Mouse (Mus musculus) lung, postnatal 25 days (tissue): ENCODE results near the gene Sec61a2.

Source experiments
- DNase-seq: peaks from one replicate; pipeline ENCODE4 v3.0.0; 2022; ENCODE audit warnings: low spot score

Sec61a2 gene

DNA sequence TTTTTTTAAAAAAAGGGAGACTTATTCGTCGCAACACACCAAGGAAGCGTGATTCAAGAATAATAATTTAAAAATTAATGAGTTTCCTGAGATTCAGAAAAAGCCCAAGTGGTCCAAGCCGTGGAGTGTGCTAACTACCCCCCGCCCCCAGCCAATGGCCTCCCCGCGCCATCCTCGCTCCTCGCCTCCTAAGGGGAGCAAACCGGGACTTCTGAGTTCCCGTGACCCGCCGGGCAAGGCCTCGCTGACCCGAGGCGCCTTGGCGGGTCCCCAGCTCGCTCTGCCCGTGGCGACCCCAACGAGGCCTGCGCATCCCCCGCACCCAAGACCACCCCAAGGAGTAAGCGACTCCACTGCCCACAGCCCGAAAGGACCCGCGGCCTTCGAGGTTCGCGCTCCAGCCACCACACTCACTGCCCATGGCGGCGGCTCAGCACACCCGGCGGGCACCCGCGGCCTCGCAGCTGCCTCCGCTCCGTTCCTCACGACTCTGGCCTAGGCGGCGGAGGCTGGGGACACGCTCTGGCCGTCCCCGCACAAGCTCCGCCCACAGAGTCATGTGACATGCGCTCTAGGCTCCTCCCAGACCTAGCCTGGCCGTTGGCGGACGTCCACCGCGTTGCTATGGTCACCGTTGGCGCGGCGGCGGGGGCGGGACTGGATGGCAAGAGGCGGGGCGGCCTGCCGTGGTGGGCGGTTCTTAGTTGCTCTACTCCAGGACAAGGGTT lies at the start of gene Sec61a2:
Gene Sec61a2, minus strand, starts transcription at position 590 of the 728 bp plus-strand sequence.
- DNase-seq, result peak; percentile 98

DNA sequence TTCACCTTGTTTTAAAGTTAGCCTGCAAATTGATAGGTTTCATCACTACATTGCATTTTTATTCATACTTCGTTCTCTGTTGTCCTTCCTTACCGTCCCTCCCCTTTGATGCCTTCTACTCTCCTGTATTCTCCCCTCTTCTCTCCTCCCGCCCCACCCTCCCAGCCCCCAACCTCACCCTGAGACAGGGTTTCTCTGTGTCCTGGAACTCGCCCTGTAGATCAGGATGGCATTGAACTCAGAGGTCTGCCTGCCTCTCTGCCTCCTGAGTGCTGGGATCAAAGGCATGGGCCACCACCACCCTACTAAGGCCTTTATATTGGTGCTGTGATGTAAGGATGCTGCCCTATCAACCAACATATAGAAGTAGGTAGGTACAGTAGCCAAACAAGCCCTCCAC lies 47.8 kb upstream of the Sec61a2 start:
- no peak for DNase-seq

DNA sequence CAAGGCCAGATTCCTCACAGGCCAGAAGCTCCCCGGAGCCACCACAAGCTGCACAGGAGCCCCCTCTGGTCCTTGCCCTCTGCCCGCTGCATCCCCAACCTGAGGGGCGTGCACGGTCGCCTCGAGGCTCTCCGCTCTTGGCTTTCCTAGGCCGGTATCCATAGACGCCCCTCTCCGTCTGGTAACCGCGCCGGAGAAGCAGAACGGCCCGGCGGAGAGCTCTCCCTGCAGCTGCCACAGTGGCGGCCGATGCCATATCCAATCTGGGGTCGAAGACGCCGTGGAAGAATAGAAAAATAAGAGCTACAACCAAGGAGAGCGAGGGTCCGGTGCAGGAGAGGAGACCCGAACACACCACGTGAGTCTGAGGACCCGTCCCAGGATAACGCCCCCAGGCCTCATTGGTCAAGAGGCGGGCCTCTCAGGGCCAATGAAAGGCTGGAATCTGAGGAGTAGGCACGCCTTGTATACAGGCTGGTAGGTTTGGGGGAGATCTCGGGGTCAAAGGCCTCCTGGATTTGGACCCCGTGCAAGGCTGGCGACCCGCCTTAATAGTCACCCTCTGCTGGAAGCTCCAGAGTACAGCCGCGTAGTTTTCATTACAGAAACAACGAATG lies 47.3 kb upstream of the Sec61a2 start, which contains the start of gene Dhtkd1:
Gene Dhtkd1, minus strand, starts transcription at position 377 of the 617 bp plus-strand sequence.
- peak; percentile 49 for DNase-seq

DNA sequence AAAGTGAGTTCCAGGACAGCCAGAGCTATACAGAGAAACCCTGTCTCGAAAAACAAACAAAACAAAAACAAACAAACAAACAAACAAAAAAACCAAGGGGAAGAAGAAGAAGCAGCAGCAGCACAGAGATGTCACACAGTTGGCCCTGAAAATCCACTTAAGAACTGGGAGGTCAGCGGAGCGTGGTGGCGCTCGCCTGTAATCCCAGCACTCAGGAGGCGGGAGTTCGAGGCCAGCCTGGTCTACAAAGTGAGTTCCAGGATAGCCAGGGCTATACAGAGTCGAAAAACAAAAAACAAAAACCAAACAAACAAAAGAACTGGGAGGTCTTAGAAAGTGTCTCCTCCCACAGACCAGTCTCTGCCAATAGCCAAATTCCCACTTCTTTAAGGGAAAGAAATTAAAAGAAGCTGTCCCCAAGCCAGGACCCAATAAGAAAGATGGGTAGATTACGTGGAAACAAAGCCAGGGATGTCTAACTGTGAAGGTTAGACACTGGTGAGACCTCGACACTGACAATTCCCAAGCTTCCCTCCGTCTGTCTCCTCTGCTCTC lies 46.7 kb upstream of the Sec61a2 start:
- no peak for DNase-seq

DNA sequence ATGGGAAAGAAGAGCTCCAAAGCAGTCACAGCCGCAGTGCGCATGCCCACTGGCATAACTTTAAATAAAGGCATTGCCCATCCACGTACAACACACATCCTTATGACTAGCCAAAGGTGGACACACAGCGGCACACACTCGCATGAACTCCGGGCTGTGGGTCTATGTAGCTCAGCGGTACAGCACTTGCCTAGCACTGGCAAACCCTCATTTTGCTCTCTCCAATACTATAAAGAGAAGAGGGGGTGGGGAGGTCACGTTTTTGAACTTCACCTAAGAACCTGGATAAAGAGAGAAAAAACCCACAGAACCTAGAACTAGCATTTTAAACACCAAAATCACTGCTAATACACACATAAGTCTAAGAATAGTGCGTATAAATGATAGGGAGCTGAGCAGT lies 45.7 kb upstream of the Sec61a2 start:
- DNase-seq, result no peak

DNA sequence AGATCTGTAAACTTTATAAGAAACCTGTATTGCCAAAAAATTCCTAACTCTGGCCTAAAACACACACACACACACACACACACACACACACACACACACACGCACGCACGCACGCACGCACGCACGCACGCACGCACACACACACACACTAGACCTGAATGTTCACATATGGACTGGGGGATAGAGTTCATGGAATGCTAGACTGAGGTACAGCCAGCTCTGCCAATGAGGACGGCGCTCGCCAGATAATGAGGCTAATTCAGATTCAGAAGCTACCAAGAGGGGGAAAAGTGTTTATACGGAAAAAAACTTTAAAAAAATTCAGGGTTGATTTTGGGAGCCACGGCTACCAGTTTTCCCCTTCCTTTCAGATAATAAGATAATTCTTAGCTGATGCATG lies 44.7 kb upstream of the Sec61a2 start:
- DNase-seq, result no peak

DNA sequence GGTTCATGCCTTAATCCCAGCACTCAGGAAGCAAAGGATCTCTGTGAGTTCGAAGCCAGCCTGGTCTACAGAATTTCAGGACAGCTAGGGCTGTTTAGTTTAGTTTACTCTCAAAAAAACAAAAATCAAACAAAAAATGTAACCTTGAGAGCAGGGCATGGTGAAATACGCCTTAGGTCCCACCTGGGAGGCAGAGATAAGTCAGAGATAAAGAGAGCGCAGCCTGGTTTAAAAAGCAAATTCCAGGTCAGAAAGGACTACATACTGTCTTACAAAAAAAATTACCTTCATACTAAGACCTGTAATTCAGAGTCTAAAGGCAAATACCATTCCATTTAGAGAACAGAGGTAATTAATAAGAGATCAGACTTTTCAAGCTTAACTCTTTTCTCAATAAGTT lies 44.1 kb upstream of the Sec61a2 start:
- DNase-seq, result no peak

DNA sequence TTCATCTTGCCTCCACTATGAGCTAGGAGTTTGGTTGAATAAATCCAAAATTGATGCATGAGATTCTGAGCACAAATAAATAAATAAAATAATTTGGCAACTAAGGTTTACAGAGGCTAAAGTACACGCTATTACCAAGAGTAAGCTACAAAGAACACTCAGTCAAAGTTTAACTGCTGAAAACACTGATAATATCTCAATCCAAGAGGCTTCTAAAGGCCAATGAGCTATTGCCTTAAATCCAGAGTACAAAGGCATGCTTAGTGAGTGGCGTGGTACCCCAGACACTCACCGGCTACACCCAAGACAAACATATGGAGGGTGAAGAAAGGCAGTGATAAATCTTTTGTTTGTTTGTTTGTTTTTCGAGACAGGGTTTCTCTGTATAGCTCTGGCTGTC lies 41.3 kb upstream of the Sec61a2 start:
- DNase-seq, result no peak

DNA sequence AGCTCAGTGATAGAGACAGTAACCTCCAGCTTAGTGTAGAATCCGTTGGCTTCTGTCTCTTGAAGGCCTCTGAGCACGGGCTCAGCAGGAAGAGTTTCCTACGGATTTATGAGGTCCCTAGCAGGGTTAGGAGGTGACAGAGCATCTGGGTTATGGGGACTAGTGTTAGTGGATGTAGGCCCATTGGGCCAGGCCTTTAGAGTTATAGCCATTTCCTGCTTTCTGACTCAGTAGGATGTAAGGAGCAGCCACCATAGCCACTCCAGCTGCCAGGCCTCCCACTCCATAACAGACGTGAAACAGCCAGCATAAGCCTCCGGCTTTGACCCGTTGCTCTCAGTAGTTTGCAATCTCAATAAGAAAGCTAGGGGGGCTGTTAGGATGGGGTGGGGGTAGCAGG lies 40.8 kb upstream of the Sec61a2 start:
- no peak for DNase-seq

DNA sequence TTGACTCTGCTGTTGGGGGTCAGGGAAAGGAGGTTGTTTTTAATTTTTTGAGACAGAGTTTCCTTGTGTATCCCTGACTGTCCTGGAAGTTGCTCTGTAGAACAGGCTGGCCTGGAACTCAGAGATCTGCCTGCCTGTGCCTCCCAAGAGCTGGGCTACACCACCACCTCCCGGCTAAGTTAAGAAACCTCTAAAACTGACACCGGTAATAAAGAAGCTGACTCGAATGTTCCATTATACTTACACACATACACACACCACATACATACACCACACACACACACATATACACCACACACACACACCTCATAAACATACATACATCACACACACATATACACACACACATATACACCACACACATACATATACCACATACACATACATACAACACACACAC lies 39.7 kb upstream of the Sec61a2 start:
- DNase-seq, result no peak

DNA sequence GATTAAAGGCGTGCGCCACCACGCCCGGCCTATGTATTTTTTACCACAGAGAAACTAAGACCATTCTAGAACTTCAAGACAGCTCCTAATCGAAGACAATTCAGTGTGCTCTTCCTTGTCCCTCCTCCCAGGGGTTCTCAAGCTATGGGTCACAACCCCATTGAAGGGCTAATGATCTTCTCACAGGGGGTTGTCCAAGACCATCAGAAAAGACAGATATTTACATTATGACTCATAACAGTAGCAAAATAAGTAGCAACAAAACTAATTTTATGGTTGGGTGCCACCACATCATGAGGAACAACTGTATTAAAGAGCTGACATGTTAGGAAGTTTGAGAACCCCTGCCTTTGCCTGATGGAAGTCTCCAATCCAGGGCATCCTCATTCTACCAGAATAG lies 36.7 kb upstream of the Sec61a2 start:
- no peak for DNase-seq

DNA sequence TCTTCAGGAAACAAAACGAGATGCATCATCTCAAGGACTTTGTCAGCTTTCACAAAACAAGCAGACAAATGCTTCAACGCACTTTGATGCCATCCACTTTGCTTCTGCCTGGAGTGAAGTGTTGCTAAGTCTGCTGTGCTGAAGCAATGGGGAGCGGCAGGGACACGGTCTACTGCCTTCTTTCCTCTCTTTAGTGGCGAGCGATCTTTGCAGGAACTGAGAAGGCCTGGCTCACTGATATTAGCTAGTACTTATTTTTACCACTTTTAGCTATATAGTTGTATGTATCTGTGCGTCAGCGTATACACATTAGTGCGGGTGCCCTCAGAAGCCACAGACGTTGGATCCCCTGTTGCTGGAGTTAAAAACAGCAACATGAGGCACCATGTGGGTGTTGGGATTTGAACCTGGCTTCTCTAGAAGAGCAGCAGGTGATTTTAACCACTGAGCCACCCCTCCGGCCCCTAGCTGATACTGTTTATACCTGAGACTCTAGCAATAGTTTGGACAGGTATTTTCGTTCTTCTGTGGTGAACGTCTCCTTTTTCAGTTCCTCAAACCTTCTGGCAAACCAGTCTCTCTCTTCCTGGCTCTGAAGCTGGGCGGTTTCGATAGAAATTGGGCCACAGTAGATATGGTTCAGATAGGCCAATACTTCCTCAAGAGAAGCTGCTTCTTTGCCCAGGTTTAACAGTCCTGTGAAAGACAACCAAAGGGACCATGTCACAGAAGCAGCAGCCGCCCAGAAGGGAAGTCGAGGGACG lies 35.2 kb upstream of the Sec61a2 start:
- peak; percentile 36 for DNase-seq

DNA sequence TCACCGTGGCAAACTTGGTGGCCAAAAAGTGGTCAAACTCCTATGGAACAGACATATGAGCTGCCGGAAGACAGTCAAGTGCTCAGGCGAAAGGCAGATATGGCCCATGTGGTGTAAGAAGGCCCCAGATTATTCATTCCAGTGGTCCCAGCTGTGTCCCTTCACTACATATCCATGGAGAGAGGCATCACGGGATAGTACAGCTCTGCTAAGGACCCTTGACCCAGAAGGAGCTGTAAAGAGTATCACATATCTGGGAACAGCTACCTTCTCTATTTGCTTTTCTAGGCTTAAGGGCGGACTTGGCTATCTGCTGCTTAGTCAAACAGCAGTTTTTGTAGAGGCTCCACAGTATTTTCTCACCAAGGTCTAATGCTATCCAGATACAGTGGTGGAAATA lies 34.6 kb upstream of the Sec61a2 start:
- DNase-seq, result no peak

DNA sequence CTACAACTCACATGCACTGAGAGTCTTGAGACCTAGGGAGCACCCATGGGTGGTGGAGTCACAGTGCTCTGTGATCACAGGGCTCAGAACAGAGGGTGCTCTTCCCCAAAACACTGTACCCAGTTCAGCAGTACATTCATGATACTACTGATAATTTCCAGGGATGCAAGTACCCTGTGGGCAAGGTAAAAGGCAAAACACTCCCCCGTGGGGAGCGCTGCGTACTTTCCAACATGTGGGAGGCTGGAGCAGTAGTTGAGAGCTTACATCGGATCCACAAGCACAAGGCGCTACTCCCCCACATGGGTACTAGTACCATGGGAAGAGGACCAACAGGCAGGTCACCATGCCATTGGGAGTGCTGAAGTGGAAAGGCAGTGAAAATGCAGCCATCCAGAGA lies 32.2 kb upstream of the Sec61a2 start:
- no peak for DNase-seq

DNA sequence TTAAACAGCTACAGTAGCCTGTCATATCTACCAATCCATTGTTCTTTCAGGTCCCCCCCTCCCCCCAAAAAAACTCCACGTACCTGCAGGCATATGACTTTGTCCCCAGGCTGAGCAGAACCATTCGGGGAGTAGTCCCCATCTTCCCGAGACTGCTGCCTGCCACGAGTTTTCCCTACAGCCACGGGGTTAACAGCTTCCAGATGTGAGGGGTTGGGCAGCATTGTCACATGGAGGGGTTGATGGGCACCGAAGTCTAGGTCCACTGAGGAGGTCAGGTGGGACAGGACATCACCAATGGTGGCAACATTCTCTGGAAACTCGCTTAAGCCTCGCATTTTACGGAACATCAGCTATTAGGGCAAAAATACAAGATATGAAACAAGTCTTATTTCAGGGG lies 28.6 kb upstream of the Sec61a2 start:
- DNase-seq, result no peak

DNA sequence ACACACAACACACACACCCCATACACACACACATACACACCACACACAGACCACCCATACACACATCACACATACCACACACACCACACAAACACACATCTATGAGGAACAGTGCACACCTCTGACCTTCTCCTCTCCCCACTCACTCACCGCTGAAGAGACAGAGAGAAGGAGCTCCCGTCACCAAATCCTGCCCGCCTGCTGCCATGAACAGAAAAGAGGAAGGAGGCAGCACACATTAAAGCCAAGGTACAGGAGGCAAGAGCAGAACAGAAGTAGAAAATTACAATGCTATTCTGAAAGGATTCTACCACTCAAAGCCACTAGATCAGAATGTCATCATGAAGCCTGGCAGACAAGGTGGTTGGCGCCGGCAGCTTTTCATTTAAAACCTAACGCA lies 27.6 kb upstream of the Sec61a2 start:
- no peak for DNase-seq

DNA sequence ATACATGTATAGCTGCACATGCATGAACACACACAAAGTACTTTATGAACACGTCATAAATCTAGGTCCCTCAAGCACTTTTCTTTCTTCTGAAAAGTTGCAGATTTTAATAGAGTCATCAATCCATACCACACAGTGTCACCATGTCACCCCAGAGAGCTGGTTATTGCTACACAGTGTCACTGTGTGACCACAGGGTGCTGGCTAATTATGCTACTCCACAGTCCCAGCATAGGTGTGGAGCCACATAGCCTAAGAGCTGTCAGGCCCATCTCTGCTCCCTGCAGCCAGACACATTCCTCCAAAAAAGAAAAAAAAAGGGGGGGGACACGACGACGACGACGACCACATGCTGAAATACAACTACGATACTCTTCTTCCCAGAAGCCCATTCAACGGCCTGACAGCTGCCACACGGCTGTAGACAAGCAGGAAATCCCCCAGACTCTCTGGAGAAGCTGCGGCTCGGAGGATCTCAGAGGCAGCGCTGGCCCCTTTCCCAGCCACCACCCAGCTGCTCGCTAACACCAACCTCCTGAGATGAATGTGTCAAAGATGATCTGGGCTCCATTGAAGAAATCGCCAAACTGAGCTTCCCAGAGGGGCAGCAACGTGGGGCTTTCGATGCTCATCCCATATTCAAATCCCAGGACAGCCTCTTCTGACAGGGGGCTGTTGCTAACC lies 16.2 kb upstream of the Sec61a2 start:
- DNase-seq, result no peak

DNA sequence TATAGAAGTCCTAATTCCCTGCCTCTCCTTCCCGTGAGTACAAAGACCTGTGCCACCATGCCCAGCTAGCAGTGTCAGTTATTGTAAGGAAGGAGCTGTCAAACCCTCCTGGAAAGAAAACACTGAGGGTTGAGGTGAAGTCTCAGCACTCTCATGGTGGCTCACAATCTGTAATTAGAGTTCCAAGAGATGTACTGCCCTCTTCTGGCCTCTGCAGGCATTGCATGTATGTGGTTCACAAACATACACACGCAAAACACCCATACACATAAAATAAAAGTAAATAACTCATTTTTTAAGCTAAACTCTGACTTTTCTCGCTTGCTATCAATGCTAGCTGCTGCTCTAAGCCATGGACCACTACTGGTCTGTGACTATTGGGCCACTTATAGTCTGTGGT lies 11.4 kb upstream of the Sec61a2 start:
- DNase-seq, result peak; percentile 12

DNA sequence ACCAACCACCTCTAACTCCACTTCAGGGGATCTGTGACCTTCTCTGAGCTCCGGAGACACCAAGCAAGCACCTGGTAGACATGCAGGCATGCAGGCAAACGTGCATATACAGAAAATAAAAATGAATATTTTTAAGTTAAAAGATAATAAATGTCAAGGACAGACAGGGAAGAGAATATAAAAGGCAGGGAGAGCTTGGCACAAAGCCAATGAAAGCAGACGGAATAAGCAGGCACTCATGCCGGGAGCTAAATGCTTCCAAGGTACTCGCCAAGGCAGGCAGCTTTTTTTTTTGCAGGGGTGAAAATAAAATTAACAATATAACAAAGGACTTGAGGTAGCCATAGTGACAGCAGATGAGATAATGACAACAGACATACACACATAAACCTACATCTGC lies 10.9 kb upstream of the Sec61a2 start:
- DNase-seq, result no peak

DNA sequence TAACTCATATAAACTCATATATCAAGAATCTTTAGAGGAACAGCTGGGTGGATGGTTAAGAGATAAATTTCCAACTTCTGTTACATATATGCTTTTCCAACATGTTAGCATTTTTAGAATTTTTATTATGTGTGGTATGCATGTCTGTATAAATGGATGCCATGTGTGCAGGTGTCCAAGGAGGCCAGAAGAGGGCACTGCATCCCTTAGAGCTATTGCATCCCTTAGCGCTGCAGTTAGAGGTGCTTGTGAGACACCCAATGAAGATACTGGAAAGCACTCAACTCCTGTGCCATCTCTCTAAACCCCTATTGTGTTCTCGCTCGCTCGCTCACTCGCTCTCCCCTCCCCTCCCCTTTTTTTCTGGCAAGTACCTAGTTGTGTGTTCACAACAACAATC lies 4.9 kb upstream of the Sec61a2 start:
- DNase-seq, result peak; percentile 7

DNA sequence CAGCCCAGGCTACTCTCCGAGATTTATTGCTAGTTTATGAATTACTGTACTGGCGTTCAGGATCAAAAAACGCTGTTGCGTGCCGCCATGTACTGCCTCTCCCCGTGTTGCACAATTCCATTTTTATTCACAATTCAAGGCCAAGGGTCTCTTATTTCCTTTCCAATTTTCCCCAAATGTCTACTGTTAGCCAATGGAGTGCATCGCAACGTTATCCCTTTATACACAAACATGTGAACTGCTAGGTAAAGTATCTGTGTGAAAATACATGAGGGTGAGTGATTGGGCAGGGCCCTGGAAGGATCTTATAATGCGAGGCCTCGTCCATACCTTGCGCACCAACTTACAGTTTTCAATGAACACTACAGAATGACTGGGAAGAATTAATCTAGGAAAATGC lies 936 bp downstream of the Sec61a2 start:
- DNase-seq, result peak; percentile 2

DNA sequence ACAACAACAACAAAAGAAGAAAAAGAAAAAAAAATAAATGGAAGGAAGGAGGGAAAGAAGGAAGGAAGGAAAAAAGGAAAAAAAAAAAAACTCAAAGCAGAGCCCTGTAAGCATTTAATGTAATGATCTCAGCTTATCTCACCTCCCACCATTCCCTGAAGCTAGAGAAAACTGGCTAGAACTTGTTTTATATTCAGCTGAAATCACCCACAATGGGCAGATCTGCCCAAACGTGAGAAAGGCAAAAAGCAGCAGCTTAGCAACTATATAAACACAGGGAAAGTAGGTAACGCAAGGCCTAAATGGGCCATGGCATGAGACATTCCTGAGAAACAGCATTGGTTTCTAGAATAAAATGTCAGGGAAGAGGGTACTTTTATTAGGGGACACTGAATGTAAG lies 5.8 kb downstream of the Sec61a2 start:
- DNase-seq, result no peak
